Mouse (Mus musculus): ENCODE results near the gene Catsper2. TPM values are rescaled to one million over a fixed set of nuclear protein-coding genes. Genes with fewer than 3 reads are reported as not detected.

Catsper2 gene
- polyA plus RNA-seq, 1 experiment, result 3.6 TPM

DNA sequence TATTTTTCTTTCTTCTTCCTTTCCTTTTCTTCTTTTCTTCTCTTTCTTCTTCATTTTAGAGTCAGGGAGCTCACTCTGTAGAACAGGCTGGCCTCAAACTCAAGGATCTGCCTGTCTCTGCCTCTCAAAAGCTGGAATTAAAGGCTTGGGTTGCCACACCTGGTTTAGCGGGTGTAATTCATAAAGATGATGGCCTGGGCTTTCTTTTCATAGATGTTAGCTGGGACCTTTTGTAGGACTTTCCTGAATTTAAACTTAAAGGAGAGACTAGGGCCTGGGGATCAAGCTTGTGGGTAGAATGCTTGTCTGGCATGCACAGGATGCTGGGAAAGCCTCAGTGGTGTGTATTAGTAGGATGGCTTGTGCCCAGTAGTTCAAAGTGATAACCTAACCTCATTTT is 30.6 kb upstream of the Catsper2 start, which contains the start of gene Ell3:
Ell3 (minus strand) TSS at position 101 of the 400 bp plus-strand sequence.
- no peak within 1 kb of the TSS for H3K27ac ChIP-seq (replicated peaks; ENCODE audit: low read depth, low read length)
- H3K4me3 ChIP-seq (ENCODE audit: insufficient read depth, low read depth, low read length), result no peak within 1 kb of the TSS
- H3K4me1 ChIP-seq (ENCODE audit: control insufficient read depth, insufficient read depth, insufficient read length, low read length), result 0 out of 2 replicates have a peak, but pooled peaks cover 6% of the 10 kb centered on the region

DNA sequence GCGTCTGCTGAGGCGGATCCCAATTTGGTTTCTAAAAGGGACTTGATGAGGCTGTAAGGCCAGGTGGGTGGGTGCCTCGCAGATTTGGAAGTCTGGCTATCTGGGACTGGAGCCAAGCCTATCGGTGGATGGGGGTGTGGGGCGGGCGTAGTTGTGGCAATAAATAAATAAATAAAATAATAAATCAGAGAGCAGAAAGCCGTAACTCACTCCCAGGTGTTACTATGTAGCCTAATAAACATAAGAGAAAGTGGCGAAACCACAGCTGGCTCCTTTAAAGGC is 29.4 kb upstream of the Catsper2 start:
- 0 out of 2 replicates have a peak, but pooled peaks cover 6% of the 10 kb centered on the region for H3K4me1 ChIP-seq (ENCODE audit: control insufficient read depth, insufficient read depth, insufficient read length, low read length)
- H3K27ac ChIP-seq (replicated peaks; ENCODE audit: low read depth, low read length), result no peak overlapping the region
- H3K4me3 ChIP-seq (ENCODE audit: insufficient read depth, low read depth, low read length), result peak overlapping the region; percentile 65

DNA sequence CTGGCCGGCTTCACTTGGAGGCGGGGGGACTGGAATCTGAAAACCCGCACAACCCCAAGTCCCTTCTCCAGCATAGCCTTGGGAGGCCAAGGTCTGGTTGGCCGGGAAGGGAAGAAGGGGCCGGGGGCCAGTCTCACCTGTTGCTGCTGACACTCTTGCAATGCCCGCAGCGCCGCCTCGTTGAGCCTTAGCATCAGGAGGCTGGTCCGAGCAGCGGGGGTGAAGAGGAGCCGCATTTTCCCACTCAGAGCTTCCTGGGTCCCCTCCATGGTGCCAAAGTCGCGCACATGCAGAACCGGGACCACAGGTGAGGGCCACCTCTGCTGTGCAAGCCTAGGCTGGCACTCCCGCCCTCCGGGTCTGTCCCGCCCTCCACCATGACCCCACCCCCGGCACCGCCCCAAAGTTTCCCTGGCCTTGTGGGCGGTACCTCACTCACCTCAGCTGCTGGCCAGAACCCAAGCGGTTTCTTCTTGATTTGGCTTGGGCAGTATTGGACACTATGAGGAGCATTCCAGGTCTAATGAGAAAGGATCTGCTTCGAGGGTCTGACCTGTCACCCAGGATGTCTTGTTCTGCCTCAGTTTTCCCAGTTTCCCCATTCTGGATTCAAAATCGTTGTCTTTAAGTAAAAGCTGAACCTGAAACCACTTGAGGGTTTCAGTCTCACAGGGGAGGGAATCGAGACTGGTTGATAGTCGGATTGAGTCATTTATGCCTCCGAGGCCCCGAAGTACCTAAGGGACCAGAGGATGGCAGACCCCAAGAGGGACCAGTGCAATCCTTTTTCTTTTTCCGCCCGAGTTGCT is 28.9 kb upstream of the Catsper2 start:
- Histone ChIP-seq H3K4me3 (ENCODE audit: insufficient read depth, low read depth, low read length) (peak overlapping the region; percentile 65), H3K4me1 (ENCODE audit: control insufficient read depth, insufficient read depth, insufficient read length, low read length) (0 out of 2 replicates have a peak, but pooled peaks cover 6% of the 10 kb centered on the region), H3K27ac (replicated peaks; ENCODE audit: low read depth, low read length) (no peak overlapping the region)

DNA sequence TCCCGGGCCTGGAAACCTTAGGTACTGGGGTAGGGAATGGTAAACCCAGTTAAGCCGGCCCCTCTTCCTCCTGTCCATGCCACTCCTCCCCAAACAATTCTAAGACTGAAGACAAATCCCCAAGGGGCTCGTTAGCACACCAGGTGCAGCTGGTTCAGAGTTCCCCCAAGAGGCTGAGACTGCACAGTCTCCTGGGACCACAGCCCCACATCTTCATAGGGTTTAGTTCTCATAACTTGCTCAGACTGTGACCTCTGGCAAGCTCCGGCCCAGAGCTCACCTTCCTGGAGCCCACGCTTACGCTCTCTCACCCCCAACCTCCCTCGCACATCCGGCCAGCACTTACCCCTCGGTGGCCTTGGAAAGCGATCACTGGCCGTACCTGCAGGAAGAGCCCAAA is 28.2 kb upstream of the Catsper2 start:
- no peak overlapping the region for H3K27ac ChIP-seq (replicated peaks; ENCODE audit: low read depth, low read length)

DNA sequence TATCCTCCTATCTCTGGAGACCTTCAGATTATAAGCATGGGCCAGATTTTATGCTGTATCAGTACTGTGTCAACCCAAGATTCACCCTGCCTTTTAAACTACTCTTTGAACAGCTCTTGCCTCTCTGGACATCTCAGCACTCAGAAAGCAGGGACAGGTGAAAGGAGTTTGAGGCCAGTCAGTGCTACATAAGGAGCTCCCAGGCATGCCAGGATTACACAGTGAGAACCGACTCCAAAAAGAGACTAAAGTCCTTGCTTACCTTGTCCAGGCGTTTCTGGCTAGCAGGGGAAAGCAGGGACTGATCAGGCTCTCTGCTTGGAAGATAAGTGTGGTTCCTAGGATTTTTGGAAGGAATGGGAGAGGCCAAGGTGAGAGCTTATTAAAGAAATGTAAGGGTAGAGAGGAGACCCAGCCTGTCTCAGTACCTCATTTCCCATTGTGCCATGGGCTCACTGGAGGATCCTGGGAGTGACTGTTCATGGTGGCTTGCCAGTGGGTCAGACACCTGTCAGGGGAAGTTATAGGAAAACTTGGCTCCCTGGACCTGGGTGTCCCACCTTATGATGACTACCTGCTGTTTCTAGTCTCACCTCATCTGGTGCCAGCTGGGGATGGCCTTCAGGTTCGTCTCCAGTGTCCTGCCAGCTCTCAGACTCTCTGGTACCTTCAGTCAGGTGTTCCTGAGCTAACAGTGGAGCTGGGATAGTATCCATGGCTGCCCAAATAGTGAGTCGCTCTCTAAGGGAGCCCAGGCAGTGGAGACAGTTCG is 27.4 kb upstream of the Catsper2 start:
- no peak overlapping the region for H3K4me3 ChIP-seq (ENCODE audit: insufficient read depth, low read depth, low read length)
- H3K27ac ChIP-seq (replicated peaks; ENCODE audit: low read depth, low read length), result no peak overlapping the region
- H3K4me1 ChIP-seq (ENCODE audit: control insufficient read depth, insufficient read depth, insufficient read length, low read length), result 0 out of 2 replicates have a peak, but pooled peaks cover 4% of the 10 kb centered on the region

More for the DNA sequence above, 28.2 kb upstream of the Catsper2 start:
- Histone ChIP-seq H3K4me3 (ENCODE audit: insufficient read depth, low read depth, low read length) (peak overlapping the region; percentile 65), H3K4me1 (ENCODE audit: control insufficient read depth, insufficient read depth, insufficient read length, low read length) (0 out of 2 replicates have a peak, but pooled peaks cover 6% of the 10 kb centered on the region)

DNA sequence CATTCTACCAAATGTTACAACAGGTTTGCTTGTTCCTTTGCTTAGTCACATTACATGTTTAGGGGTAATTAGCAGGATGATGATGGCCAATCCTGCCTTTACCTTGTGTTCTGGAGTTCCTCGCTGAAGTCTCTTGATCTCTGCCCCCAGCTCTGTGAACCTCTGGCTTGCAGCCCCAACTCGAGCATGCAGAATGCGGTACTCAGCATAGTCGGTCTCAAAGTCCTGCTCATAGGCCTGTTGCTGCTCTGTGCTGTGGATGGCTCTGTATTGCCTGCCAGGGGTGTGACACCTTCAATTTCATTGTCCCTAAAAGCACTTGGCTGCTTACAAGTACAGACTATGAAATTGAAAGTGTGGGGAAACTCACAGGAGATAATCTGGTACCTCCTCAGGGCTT is 26.2 kb upstream of the Catsper2 start:
- Histone ChIP-seq H3K4me1 (ENCODE audit: control insufficient read depth, insufficient read depth, insufficient read length, low read length) (0 out of 2 replicates have a peak, but pooled peaks cover 4% of the 10 kb centered on the region), H3K27ac (replicated peaks; ENCODE audit: low read depth, low read length) (no peak overlapping the region), H3K4me3 (ENCODE audit: insufficient read depth, low read depth, low read length) (no peak overlapping the region)

DNA sequence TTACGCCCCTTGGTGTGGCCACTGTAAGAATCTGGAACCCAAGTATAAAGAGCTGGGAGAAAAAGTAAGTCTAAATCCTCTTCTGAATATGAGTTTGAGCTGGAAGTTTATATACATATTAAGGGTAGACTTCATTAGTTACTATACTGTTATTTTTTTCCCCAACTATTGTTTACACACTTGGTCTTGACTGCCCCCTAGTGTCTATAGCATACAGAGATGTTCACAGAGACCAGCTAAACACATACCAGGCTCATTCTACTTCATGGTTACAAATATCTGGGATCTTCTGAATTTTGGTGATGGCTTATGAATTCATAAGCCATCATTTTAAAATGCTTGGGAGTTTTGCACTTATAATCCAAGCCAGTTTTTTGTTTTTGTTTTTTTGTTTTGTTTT is 21.3 kb upstream of the Catsper2 start:
- no peaks in the 10 kb centered on the region for H3K4me1 ChIP-seq (ENCODE audit: control insufficient read depth, insufficient read depth, insufficient read length, low read length)
- H3K4me3 ChIP-seq (ENCODE audit: insufficient read depth, low read depth, low read length), result no peak overlapping the region
- no peak overlapping the region for H3K27ac ChIP-seq (replicated peaks; ENCODE audit: low read depth, low read length)

DNA sequence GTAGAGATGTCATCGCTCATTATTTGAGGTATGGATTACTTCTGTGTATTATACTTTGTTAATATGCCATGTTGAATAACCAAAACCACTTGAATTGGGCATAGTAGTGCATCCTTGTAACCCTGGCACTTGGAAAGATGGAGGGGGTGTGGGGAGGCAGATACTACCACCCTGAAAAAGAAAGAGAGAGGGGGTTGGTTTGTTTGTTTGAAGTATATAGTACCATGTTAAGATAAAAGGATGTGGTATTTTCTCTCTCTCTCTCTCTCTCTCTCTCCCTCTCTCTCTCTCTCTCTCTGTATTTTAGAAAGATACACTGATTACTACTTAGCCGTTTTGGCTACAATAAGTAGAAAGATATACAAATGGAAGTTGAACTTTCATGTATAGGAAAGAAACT is 12.3 kb upstream of the Catsper2 start:
- Histone ChIP-seq H3K4me3 (ENCODE audit: insufficient read depth, low read depth, low read length) (no peak overlapping the region), H3K4me1 (ENCODE audit: control insufficient read depth, insufficient read depth, insufficient read length, low read length) (no peaks in the 10 kb centered on the region)

DNA sequence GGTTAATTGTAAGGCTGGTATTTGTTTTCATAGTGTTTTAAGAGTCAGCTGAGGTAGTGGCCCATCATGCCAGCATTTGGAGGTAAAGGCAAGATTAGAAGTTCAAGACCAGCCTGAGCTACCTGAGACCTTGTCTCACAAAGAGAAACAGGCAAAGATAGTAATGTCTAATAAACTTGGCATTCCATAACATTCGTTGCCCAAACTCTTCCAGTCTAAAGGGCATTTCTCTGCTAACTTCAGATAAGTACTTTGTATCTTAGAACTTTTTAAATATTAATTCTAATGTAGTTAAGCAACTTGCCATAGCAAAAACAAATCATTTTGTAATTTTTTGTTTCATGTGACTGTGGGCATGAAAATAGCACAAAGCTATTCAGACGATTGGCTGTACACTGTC is 9.6 kb upstream of the Catsper2 start:
- Histone ChIP-seq H3K4me1 (ENCODE audit: control insufficient read depth, insufficient read depth, insufficient read length, low read length) (no peaks in the 10 kb centered on the region), H3K27ac (replicated peaks; ENCODE audit: low read depth, low read length) (no peak overlapping the region)

More for the DNA sequence above, 12.3 kb upstream of the Catsper2 start:
- no peak overlapping the region for H3K27ac ChIP-seq (replicated peaks; ENCODE audit: low read depth, low read length)

DNA sequence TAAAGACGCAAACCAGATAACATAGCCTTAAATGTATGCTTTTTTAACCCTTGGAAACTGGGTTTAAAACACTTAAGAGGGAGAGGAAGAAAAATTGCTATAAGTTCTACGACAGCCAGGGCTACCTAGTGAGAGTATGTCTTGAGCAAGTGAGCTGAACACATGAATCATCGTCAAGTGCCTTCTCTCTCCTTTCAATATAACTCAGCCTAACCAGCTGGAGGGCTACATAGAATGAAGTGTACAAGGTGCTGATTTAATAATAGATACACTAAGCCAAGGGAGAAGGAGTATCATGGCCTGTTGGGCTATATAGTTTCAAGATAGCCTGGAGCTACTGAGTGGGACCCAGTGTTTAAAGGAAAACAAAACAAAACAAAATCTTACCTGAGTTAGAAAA is 4.9 kb upstream of the Catsper2 start:
- Histone ChIP-seq H3K4me3 (ENCODE audit: insufficient read depth, low read depth, low read length) (no peak overlapping the region), H3K4me1 (ENCODE audit: control insufficient read depth, insufficient read depth, insufficient read length, low read length) (peaks cover 8% of the 10 kb centered on the region; the same call in 1 of the 2 replicates), H3K27ac (replicated peaks; ENCODE audit: low read depth, low read length) (no peak overlapping the region)

More for the DNA sequence above, 9.6 kb upstream of the Catsper2 start:
- H3K4me3 ChIP-seq (ENCODE audit: insufficient read depth, low read depth, low read length), result no peak overlapping the region

DNA sequence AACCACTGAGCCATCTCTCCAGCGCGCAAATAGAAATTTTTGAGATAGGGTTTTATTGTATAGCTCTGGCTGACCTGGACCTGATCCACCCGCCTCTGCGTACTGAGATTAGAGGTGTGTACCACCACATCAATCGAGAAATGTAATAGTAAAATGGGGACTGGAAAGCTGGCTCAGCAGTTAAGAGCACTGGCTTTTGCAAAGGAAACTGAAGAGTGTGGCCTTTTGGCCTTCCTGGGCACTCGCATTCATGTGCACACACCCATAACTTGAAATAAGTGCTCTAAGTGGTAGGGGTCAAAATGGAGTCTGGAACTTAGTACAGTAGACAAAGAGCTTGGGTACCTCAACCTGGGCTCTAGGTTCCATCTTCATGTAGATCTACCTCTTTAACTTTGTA is 2.8 kb upstream of the Catsper2 start:
- Histone ChIP-seq H3K4me3 (ENCODE audit: insufficient read depth, low read depth, low read length) (no peak overlapping the region), H3K4me1 (ENCODE audit: control insufficient read depth, insufficient read depth, insufficient read length, low read length) (peaks cover 8% of the 10 kb centered on the region; the same call in 1 of the 2 replicates)

DNA sequence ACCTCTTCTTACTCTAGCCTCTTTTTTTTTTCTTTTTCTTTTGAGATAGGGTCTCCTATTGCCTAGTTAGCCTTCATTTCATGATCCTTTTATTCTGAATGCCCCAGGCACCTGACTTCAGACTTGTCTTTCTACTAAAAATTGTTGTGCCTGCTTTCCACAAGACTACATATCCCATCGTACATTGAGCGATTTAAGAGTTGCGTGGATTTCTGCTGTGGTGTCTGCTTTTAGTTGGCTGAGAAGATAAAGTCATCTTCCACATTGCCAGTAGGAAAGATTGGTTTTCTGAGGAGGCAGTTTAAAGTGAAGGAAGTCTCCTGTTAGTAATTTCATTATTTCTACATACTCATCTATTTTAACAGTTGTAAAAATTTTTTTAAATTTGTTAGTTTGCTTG is 2.0 kb upstream of the Catsper2 start:
- no peak overlapping the region for H3K4me3 ChIP-seq (ENCODE audit: insufficient read depth, low read depth, low read length)
- no peak overlapping the region for H3K27ac ChIP-seq (replicated peaks; ENCODE audit: low read depth, low read length)
- peaks cover 8% of the 10 kb centered on the region; the same call in 1 of the 2 replicates for H3K4me1 ChIP-seq (ENCODE audit: control insufficient read depth, insufficient read depth, insufficient read length, low read length)

More for the DNA sequence above, 2.8 kb upstream of the Catsper2 start:
- no peak overlapping the region for H3K27ac ChIP-seq (replicated peaks; ENCODE audit: low read depth, low read length)

DNA sequence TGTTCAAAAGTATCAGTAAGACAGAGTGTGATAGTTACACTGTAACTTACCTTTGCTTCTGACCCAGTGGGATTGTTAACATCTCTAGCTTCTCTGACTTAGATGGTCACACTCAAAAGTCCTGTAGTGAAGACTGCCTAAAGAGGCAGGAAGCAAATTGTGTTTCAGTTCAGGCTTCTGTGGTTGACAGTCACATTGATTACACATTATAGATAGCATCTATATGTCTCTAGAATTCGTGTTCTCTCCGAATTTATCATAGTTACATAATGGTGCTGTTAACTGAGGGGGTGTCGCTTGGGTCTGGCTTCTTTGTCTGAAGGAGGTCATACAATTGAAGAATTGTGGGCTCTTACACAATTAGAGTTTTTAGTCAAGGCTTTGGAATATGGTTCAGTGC is 1.5 kb upstream of the Catsper2 start:
- Histone ChIP-seq H3K27ac (replicated peaks; ENCODE audit: low read depth, low read length) (no peak overlapping the region), H3K4me3 (ENCODE audit: insufficient read depth, low read depth, low read length) (0 out of 2 replicates have a peak overlapping the region, but pooled peaks have one; percentile 1), H3K4me1 (ENCODE audit: control insufficient read depth, insufficient read depth, insufficient read length, low read length) (peaks cover 8% of the 10 kb centered on the region; the same call in 1 of the 2 replicates)

DNA sequence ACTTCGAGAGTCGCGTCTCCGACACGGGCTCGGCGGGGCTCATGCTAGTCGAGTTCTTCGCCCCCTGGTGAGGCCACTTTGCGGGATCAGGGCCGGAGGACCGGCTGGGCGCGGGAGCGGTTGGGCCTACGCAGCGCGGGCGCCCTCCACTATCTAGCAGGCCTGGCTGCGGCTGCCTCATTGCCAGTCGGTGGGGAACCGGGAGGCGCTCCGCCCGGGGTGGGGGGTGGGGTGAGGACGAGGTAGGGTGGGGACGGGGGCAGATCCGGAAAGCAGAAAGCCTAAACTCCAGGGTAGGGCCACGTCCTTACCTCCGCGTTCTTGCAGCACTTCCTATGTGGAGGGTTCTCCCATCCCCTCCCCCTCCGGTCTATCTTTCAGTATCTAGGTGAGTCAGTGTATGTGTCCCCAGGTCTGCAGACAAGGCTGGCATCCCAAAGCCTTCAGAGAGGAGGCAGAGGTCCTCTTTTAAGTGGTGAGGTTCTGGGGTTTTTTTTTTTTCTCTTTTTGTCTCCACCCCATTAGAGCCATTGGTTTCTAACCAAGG is 620 bp upstream of the Catsper2 start:
- Histone ChIP-seq H3K27ac (replicated peaks; ENCODE audit: low read depth, low read length) (peak overlapping the region; percentile 88), H3K4me3 (ENCODE audit: insufficient read depth, low read depth, low read length) (peak overlapping the region; percentile 98), H3K4me1 (ENCODE audit: control insufficient read depth, insufficient read depth, insufficient read length, low read length) (peaks cover 8% of the 10 kb centered on the region; the same call in 1 of the 2 replicates)

DNA sequence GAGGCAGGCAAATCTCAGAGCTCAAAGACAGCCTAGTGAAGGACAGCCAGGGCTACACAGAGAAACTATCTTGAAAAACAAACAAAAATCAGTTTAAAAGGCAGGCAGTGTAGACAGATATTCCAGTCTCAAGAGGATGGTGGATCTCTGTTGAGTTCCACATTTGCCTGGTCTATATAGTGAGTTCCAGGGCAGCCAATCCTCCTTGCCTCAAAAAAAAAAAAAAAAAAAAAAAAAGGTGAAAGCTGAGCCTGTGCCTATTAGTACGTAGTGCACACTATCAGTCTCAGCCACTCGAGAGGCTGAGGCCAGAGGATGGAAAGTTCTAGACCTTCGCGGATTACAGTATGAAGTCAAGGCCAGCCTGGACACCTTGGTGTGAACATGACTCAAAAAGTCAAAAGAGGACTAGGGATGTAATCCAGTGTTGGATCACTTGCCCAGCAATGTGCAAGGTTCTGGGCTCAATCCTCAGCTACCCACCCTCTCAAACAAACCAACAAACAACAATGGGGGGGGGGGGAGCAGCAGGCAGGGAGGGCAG is 677 bp downstream of the Catsper2 start:
- H3K4me3 ChIP-seq (ENCODE audit: insufficient read depth, low read depth, low read length), result peak overlapping the region; percentile 69
- H3K4me1 ChIP-seq (ENCODE audit: control insufficient read depth, insufficient read depth, insufficient read length, low read length), result peaks cover 8% of the 10 kb centered on the region; the same call in 1 of the 2 replicates
- peak overlapping the region; percentile 86 for H3K27ac ChIP-seq (replicated peaks; ENCODE audit: low read depth, low read length)

Measured in brown adipose tissue, adult 24 weeks (tissue).